Mouse (Mus musculus) cortical plate, adult 2 months (tissue): ENCODE results near the gene Pias3.

ENCODE experiments used
- CTCF ChIP-seq: fragments of 200-500 bp; IDR thresholded peaks from 2 replicates; pipeline ENCODE4 v1.5.1; 2011; ENCODE audit warnings: mild to moderate bottlenecking, control low read depth, low read length; ENCODE audit not compliant: insufficient read depth; ENCODE audit errors: extremely low read depth
- POLR2A ChIP-seq: fragments of 200-500 bp; IDR thresholded peaks from 2 replicates; pipeline ENCODE4 v1.6.1; 2011; ENCODE audit warnings: mild to moderate bottlenecking, low read length, control low read depth; ENCODE audit not compliant: insufficient read depth; ENCODE audit errors: extremely low read depth

GRCm38 (mm10) chr3:96737013-96737740, 41.0 kb downstream of the Pias3 start:
- TF ChIP-seq CTCF (no peak), POLR2A (no peak)
